Mouse (Mus musculus): ENCODE measurements around the gene Ctnnbl1.

- no peak for TF ChIP-seq CTCF (IDR thresholded peaks at IDR 0.05; ENCODE audit: insufficient read depth, low read length)
- no peak for TF ChIP-seq POLR2A (IDR thresholded peaks at IDR 0.05; ENCODE audit: borderline replicate concordance, extremely low read depth, low read depth, low read length)
These were observed 44.8 kb upstream of the Ctnnbl1 start for GRCm38 (mm10) chr2:157692365-157692932.

Measured in lung, adult 2 months (tissue).